Mouse (Mus musculus) yolk sac, embryonic 10.5 days (tissue): ENCODE measurements around the gene Atp13a4.
A peak's percentile ranks its signal among the peaks of the same experiment; 100 is the strongest.

Experiments
- DNase-seq: peaks from one replicate; pipeline ENCODE4 v3.0.0-alpha.2; 2017; ENCODE audit warnings: low spot score

Gene Atp13a4

GRCm38 (mm10) chr16:29544829-29545228 lies at the start of gene Atp13a4:
Gene Atp13a4, minus strand, starts transcription at chr16:29544864.
- DNase-seq = no peak

- no peak for DNase-seq
Measured at GRCm38 (mm10) chr16:29592171-29592570, 47.5 kb upstream of the Atp13a4 start.

DNA sequence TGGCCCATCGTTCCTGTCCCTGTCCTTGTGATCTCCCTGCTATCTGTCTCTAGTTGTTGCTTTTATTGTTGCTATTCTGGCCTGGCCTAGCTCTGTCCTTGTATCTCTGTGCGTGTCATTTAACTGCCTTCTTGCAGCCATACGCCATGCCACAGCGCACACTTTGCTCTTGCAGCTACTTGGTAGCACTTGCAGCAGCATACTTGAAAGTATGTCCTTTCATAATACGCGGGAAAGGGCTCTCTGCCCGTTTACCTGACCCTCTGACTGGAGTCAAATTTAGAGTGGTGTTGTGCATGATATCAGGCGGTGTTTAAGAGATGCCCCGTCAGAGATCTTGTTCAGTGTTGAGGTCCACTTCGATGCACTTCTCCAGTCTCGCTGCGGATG lies 35.1 kb upstream of the Atp13a4 start:
- DNase-seq = no peak

- DNase-seq = peak; percentile 97
Measured at GRCm38 (mm10) chr16:29579167-29579786, 34.6 kb upstream of the Atp13a4 start, which contains the start of gene Opa1. Gene Opa1, plus strand, starts transcription at chr16:29579334.

DNA sequence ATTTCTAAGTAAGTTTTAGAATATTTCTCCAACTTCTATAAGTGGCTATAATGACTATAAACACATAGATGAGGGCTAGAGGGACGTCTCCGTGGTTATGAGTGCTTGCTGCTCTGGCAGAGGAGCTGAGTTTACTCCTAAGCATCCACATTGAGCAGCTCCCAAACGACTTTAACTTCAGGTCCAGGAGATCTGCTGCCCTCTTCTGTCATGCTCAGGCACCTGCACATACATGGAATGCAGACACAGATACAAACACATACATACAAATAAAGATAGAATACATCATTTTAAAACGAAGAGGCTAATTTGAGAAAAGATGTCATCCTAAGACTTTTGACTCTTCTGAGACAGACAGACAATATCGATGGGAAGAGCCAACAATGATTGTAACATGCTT lies 31.0 kb upstream of the Atp13a4 start:
- DNase-seq = no peak

GRCm38 (mm10) chr16:29574013-29574412 lies 29.3 kb upstream of the Atp13a4 start:
- no peak for DNase-seq

- DNase-seq = peak; percentile 36
Measured at GRCm38 (mm10) chr16:29560869-29561268, 16.2 kb upstream of the Atp13a4 start.

DNA sequence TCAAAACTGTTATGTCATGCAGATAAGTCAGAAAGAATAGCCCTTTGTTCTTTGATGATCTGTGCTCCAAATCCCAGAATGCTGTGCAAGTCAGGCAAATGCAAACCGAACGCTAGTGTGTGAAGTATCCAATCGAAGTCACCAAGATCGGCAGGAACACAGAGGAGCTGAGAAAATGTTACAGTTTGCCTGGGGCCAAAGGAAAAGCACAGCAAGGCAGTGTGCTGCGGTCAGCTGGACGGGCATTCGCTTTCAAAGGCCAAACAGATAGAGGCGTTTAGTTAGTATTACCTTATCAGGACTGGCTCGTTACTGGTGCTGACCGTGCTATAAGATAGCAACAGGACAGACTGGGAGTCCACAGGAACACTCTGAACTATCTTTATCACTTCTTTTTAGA lies 15.8 kb upstream of the Atp13a4 start:
- DNase-seq = peak; percentile 16

- no peak for DNase-seq
Measured at GRCm38 (mm10) chr16:29559667-29560066, 15.0 kb upstream of the Atp13a4 start.

DNA sequence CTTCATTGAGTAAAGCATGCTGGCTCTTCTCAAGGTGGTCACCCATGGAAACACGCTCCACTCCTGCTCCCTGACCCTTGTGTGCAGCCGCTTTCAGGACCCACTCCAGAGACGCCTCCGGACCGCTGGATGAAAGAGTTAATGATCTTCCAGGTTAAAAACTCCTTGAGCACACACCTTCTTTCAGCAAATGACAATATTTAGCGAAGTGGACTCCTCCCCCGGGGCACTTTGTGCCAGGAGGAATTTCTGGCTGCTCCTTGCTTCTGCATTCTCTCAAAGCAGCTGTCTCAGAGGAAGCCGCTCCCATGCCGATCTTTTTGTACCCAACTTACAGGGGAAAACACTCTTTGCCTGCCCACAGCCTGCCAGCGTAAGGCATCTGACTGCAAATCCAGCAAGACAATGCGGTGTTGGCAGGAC lies 3.4 kb downstream of the Atp13a4 start:
- no peak for DNase-seq

- no peak for DNase-seq
Measured at GRCm38 (mm10) chr16:29539906-29540305, 4.8 kb downstream of the Atp13a4 start.

DNA sequence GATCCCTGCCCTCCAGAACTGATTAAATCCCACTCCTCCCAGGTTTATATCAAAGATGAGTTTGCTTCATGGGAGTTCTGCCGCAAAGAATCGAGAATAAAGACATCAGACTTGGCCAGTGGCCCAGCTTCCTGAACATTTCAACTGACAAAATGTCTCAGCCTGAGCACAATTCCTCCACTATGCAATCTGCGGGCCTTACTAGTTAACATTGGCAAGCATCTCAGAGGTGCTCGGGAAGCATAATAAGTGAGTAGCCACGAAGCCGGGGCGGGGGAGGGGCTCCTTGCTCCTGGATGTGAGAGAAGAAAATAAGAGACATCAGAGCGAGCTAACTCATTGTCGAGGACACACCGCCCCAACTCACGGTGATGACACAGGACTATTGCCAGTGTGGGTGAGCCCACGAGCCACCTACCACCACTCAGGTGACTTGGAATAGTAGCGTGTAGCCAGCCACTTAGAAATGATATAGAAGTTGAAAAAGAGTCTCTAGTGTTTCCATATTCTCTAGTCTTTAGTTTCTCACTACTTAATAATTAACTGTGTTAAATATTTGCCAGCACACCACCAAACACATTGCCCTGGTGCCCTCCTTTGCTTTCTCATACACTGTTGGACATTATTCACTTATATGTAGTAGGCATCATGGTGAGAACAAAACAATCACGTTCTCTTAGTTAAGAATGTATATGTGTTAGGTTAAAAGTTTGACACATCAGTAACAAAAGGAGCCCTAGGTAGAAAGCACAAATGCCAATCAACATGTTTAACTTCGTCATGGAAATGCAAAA lies 8.1 kb downstream of the Atp13a4 start:
- no peak for DNase-seq

DNA sequence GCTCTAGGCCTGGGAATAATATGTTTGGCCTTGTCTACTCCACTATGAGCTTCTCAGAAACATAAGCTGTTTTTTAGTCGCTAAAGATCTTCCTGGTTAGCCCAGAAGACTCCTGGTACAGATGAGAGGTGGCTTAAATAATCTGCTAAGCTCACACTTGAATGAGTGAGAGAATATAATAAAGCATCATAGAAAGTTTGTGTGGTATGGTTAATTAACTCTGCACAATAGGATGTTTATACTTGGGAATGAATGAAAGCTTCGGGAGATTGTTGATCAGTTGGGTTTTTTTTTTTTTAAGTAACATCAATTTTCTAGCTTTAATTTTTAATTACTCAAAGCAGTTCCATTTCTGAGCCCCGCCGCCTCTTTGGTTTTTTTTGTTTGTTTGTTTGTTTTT lies 8.8 kb downstream of the Atp13a4 start:
- DNase-seq = no peak

DNA sequence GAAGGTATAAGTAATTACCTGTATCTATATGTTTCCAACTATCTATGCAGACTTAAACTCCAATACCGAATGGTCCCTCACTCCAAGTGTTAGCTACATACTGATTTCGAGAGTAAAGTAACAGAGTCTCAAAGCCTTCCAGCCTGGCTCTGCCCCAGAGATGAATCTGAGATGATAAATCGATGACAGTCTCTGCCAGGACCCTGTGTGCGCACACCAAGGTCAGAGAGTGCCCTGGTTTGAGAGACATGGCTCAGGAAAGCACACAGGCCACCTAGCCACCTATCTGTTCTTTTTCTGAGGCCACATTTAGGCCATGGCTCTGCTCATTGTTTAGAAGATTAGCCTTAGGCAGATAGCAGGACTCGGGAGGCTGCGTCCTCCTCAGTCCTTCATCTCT lies 11.0 kb downstream of the Atp13a4 start:
- no peak for DNase-seq

DNA sequence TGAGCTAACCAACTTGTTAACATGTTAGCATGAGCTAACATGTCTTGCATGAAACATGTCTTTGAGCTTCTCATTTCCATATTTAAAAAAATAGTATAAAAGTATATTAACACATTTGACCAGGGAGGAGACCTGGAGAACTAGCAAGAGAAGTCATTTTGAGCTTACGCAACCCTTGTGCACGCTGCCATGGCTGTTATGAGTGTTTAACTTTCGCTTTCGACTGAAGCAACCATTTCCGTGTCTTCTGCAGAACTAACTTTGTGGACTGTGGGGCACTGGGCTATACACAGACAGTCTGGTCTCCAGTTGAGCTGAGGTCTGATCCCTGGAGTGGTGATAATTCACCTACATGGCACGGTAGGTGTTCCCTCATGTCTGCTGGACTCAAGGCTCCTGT lies 17.6 kb downstream of the Atp13a4 start:
- DNase-seq = no peak

DNA sequence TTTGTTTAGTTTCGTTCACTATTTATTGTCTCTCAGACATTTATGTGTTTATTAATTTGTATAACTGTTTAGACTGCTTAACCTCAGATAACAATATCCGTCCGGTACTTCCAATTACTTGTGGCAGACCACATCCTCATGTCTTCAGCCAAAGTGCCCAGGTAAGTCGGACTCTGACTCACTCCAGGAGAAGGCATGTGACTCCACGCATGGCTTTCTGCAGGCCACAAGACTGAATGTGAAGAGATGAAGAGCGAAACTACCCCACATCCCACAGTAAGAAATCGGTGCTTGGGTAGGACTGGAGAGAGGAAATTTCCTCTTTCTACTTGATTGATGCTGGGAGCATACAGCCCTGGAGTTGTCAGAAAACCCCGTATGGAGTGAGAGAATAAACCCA lies 18.1 kb downstream of the Atp13a4 start:
- no peak for DNase-seq

DNA sequence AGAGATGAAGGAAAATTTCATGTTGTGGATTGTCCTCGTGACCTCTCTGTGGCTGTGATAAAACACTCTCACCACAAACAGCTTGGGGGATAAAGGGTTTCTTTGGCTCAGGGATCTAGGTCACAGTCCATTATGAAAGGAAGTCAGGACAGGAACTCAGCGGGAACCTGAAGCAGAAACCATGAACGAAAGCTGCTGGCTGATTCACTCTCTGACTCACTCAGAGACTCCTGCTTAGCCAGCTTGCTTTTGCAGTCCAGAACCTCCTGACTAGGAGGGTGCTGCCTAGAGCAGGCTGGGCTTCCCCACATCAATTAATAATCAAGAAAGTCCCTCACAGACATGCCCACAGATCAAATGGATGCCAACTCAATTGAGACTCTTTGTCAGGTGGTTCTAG lies 32.2 kb downstream of the Atp13a4 start:
- DNase-seq = no peak

DNA sequence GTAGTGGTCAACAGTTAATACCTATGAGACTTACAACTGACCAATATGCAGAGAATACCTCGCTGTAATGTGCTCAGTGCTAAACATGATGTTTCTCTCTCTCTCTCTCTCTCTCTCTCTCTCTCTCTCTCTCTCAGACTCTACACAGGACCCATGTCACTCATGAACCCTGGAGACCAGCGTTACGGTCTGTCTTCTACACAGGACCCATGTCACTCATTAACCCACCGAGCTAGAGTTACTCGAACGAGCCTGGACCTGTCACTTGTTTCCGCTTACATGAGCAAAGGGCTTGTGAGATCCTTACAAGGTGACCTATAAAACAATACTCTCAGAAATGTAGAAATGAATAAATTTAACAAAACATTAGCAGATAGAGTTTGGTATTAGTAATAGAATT lies 33.9 kb downstream of the Atp13a4 start:
- peak; percentile 41 for DNase-seq

GRCm38 (mm10) chr16:29509881-29510280 lies 34.8 kb downstream of the Atp13a4 start:
- DNase-seq = no peak

DNA sequence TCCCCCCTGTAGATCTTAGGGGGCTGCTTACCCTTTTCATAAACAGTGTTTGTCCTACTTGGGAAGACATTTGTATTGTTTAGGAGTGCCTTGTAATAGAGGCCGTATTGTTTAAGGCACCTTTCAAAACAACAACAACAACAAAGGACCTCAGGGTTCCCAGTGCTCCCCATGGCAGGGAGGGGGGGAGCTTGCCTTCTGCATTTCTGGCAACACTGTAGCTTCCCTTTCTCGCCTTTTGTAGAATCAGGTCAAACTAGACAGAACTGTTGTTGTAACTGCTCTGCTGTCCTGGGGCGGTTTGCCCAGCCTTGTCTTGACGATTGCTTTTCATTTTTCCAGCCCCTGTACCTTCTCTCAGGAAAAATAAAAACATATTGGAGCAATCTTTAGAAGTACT lies 40.0 kb downstream of the Atp13a4 start:
- DNase-seq = no peak

- no peak for DNase-seq
Measured at GRCm38 (mm10) chr16:29504198-29504597, 40.5 kb downstream of the Atp13a4 start.

DNA sequence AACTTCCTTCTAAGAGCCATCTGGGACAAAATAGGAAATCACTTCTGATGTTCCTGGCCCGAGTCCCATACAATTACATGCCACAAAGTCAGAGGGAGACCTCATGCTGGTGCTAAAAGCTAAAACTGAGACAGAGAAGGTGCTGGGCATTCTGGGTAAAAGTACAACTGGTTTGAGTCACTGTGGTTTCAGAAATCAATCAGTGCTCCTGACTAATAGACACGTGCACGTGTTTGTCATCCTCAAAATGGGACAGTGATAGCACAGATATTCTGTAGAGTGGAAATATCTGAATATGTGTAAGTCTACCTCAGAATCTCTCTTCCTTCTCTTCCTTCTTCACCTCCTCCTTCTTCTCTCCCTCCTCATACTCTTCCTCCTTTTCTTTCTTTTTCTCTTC lies 53.6 kb downstream of the Atp13a4 start:
- DNase-seq = no peak

DNA sequence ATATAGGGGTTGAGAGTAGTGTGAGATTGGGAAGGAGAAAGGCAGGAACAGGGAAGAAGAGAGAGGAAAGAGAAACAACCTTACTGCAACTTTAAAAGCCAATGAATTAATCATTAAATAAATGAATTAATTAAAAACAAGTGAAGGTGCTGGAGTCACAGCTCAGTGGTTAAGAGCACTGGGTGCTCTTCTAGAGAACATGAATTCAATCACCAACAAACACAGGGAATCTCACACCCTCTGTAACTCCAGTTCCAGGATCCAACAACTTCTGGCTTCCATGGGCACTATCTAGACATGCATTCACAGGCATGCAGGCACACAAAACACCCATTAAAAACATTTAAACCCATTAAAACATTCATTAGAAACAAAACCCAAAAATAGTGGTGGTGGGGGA lies 63.2 kb downstream of the Atp13a4 start:
- no peak for DNase-seq

DNA sequence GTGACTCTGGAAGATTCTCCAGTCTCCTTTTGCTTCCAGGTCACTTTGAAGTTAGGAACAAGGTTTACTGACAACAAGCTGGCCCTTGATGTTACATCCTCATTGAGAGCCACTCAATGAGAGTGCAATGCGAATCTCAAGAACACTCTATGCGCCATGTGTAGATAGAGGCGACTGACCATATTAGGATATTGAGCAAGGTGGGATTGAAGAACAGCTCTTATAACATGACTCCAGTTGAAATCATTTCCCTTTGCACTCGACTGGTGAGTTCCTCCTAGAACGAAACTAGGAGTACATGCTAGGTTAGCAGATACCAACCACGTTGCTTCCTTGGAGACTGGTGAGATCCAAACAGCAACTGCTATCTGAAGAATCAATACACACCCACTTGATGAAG lies 64.3 kb downstream of the Atp13a4 start:
- DNase-seq = no peak
